Mouse (Mus musculus) neural tube, embryonic 12.5 days (tissue): ENCODE results near the gene D630023F18Rik. TPM values are rescaled to one million over a fixed set of nuclear protein-coding genes. Genes with fewer than 3 reads are reported as not detected.

ENCODE experiments used
- ATAC-seq: fragments of 200-750 bp; cut with Nextera tagmentation; 2 replicates; pipeline ENCODE4 v1.8.0; 2017; ENCODE audit warnings: low read depth, mild to moderate bottlenecking, moderate TSS enrichment, moderate library complexity; ENCODE audit not compliant: low FRiP score
- H3K27ac ChIP-seq: fragments of 300-500 bp; sonication (generic); 2 replicates; pipeline ENCODE4 v1.5.1; 2016
- H3K27me3 ChIP-seq: fragments of 300-500 bp; sonication (generic); replicated peaks from 2 replicates; pipeline ENCODE4 v1.6.1; 2016; ENCODE audit warnings: mild to moderate bottlenecking
- H3K36me3 ChIP-seq: fragments of 300-500 bp; sonication (generic); 2 replicates; pipeline ENCODE4 v1.6.1; 2016; ENCODE audit warnings: mild to moderate bottlenecking
- H3K4me1 ChIP-seq: fragments of 300-500 bp; sonication (generic); 2 replicates; pipeline ENCODE4 v1.6.1; 2016
- H3K4me2 ChIP-seq: fragments of 300-500 bp; sonication (generic); replicated peaks from 2 replicates; pipeline ENCODE4 v1.6.1; 2016; ENCODE audit warnings: mild to moderate bottlenecking
- H3K4me3 ChIP-seq: fragments of 300-500 bp; sonication (generic); 2 replicates; pipeline ENCODE4 v1.5.1; 2016
- H3K9ac ChIP-seq: fragments of 300-500 bp; sonication (generic); 2 replicates; pipeline ENCODE4 v1.6.1; 2016; ENCODE audit warnings: mild to moderate bottlenecking
- H3K9me3 ChIP-seq: fragments of 300-500 bp; sonication (generic); 2 replicates; pipeline ENCODE4 v1.6.1; 2016; ENCODE audit warnings: mild to moderate bottlenecking
- WGBS: fragments of 180-500 bp; shearing (Covaris S2); methylation state at CpG from one replicate; pipeline ENCODE4 v1.1.7; 2016; 5-methylcytosine and 5-hydroxymethylcytosine counted together
- polyA plus RNA-seq: library from polyadenylated mRNA; unstranded; fragments of >200 nt; fragmentation: Nextera tagmentation; extraction: Ambion mirVana; gene quantifications from 2 replicates; pipeline ENCODE4 v1.2.1, GENCODE M21; 2016

The D630023F18Rik gene
- polyA plus RNA-seq = 0.19 TPM in 1 of 2 replicates, not detected in the other

DNA sequence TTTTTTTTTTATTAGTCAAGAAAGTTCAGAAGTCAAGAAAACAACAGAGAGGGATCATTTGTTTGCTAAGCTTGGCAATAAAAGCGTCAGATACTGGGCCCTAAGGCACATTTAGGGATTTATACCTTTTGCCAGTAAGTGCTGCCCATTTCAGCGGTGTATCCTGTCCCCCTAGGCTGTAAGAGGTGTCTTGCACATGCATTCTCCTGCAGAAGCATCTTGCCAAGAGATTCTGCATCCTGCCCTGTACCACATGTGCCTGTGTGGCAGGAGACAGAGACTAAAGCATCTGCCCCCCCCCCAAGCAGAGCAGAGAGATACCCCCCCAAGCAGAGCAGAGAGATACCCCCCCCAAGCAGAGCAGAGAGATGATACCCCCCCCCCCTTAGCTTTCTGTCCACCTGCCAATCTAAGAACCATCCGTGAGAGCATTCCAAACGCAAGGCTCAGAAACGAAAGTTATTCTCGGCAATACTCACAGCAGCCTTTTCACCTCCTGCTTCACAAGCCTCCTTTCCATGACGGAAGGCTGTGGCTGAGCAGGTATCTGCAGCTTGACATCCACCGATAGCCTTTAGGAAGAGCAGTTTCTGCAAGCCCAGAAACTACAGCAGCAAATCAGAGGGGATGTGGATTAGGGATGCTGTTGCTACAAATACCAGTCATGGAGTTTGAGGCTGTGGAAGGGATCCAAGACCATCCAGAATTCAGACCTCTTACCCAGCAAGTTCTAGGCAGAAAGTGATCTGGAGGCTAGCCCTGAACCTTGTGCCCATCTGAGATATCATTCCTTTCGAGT, at the start of gene D630023F18Rik:
TSS of gene D630023F18Rik (minus strand) at position 641 of the 799 bp plus-strand sequence.
- no peak within 1 kb of the TSS for H3K4me3 ChIP-seq
- no peak for ATAC-seq

DNA sequence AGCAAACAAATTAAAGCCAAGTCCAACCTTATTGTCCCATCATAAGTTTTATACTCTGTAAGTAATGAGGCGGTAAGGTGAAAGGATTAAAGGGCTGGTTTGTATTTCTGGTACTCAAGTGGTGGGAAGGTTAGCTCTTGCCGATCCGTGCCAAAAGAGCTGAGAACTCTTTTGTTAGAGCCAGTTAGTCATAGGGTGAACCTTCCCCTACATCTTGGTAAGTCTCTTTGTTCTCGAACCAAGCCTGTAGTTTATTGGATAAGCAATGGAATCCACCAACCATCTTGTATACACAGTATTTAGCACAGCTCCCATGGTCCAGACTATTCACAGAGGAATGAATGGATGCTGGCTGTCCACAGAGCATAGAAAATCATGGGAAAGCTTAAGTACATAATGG, 48.6 kb upstream of the D630023F18Rik start:
- WGBS = 87% methylated on average over 4 of the region's 4 CpGs
- H3K4me2 ChIP-seq = no peak overlapping the region
- H3K36me3 ChIP-seq = peaks cover 70% of the 10 kb centered on the region
- H3K4me1 ChIP-seq = peaks cover 5% of the 10 kb centered on the region; the same call in 1 of the 2 replicates
- no peak overlapping the region for H3K9ac ChIP-seq
- no peak overlapping the region for H3K4me3 ChIP-seq
- H3K27me3 ChIP-seq = no peaks in the 10 kb centered on the region
- H3K9me3 ChIP-seq = no peaks in the 10 kb centered on the region
- ATAC-seq = no peak
- no peak overlapping the region for H3K27ac ChIP-seq

More for the DNA sequence above, at the start of gene D630023F18Rik:
- H3K9ac ChIP-seq = no peak within 1 kb of the TSS
- 24% methylated on average over 9 of the region's 9 CpGs for WGBS
- no peaks in the 10 kb centered on the region for H3K36me3 ChIP-seq
- peak within 1 kb of the TSS; percentile 51 for H3K4me2 ChIP-seq
- no peaks in the 10 kb centered on the region for H3K4me1 ChIP-seq
- H3K27me3 ChIP-seq = no peaks in the 10 kb centered on the region
- no peaks in the 10 kb centered on the region for H3K9me3 ChIP-seq
- H3K27ac ChIP-seq = no peak within 1 kb of the TSS

DNA sequence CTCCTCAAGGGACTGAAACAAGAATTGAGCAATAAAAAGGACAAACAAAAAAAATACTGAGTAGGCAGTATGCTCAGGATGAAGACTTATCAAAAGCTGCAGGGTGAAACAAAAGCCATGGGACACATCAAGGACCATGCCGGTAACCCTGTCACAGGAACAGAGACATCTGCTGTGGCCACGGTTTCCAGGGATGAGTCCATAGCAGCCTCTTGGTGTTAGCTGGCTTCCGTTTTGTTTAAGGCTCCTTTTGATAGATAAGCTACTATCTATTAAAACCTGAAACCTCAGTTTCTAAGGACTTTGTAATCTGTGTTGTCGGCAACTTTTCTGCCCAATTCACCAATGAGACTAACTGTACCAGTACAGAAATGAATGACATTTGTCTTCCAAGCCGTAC, 46.9 kb upstream of the D630023F18Rik start:
- Histone ChIP-seq H3K27me3 (no peaks in the 10 kb centered on the region), H3K4me3 (no peak overlapping the region), H3K36me3 (peaks cover 85% of the 10 kb centered on the region), H3K4me1 (no peaks in the 10 kb centered on the region), H3K4me2 (no peak overlapping the region), H3K27ac (no peak overlapping the region), H3K9ac (no peak overlapping the region), H3K9me3 (no peaks in the 10 kb centered on the region)
- WGBS = 91% methylated on average over 5 of the region's 5 CpGs
- no peak for ATAC-seq

DNA sequence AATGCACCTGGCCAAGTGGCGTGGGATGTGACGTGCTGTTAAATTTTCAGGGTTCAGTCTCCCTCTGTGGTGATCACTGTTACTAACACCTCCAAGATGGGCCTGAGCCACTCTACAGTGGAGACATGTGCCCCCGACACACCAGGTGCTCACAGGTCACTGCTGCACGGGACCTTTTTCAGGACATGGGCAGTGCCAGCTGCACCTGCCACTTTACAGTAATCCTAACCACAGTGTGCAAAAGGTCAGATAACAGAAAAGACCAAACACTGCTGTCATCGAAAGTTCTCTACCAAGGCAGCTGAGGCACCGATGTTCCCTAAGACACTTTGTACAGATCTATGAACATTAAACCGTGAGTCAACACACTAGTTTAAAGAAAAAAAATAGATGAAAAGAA, 46.5 kb upstream of the D630023F18Rik start:
- no peak overlapping the region for H3K4me3 ChIP-seq
- no peak overlapping the region for H3K4me2 ChIP-seq
- no peaks in the 10 kb centered on the region for H3K4me1 ChIP-seq
- no peak for ATAC-seq
- no peaks in the 10 kb centered on the region for H3K9me3 ChIP-seq
- H3K9ac ChIP-seq = no peak overlapping the region
- H3K27ac ChIP-seq = no peak overlapping the region
- no peaks in the 10 kb centered on the region for H3K27me3 ChIP-seq
- WGBS = 95% methylated on average over 7 of the region's 7 CpGs
- peaks cover 86% of the 10 kb centered on the region for H3K36me3 ChIP-seq

DNA sequence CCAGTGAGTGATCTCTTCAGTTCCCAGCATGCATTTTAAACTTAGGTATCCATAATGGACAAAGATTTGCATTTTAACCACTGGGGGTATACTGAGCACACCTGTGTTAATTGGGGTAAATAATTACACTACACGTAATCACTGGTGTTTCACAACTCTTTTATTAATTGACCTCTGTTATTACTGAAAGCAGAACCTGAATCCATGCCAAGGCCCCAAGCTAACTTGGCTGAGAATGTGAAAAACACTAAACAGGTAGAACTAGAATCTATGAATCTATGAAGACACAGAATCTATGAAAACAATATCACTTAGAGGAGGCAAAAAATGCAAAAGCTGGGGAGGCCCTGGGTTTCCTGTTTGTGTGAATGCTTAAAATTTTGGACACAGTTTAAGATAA, 44.5 kb upstream of the D630023F18Rik start:
- no peaks in the 10 kb centered on the region for H3K4me1 ChIP-seq
- WGBS = 91% methylated on average over 1 of the region's 1 CpGs
- H3K4me2 ChIP-seq = no peak overlapping the region
- ATAC-seq = no peak
- no peak overlapping the region for H3K9ac ChIP-seq
- no peaks in the 10 kb centered on the region for H3K27me3 ChIP-seq
- H3K9me3 ChIP-seq = no peaks in the 10 kb centered on the region
- no peak overlapping the region for H3K4me3 ChIP-seq
- H3K27ac ChIP-seq = no peak overlapping the region
- peaks cover 91% of the 10 kb centered on the region for H3K36me3 ChIP-seq

DNA sequence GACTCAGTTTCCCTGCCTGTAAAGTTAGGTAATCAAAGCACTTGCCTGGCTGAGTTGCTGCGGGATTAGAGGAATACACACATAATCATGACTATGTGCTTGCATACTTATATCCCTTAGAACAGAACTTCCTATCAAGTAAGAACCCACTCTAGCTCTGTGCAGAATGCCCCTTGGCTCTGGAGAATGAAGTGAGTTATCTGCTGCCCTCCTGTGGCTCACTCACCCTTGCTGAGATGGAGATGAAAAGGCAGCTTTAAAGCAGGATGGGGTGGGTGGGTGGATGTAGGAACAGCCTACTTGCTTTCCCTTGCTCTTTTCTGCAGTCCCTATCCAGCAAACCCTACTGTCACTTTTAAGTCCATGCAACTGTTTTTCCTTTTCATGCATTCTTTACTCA, 39.2 kb upstream of the D630023F18Rik start:
- Histone ChIP-seq H3K9me3 (no peaks in the 10 kb centered on the region), H3K36me3 (peaks cover 88% of the 10 kb centered on the region), H3K9ac (no peak overlapping the region), H3K27ac (no peak overlapping the region), H3K4me1 (no peaks in the 10 kb centered on the region), H3K4me3 (no peak overlapping the region), H3K4me2 (no peak overlapping the region), H3K27me3 (no peaks in the 10 kb centered on the region)
- WGBS = 94% methylated on average over 1 of the region's 1 CpGs
- ATAC-seq = no peak

DNA sequence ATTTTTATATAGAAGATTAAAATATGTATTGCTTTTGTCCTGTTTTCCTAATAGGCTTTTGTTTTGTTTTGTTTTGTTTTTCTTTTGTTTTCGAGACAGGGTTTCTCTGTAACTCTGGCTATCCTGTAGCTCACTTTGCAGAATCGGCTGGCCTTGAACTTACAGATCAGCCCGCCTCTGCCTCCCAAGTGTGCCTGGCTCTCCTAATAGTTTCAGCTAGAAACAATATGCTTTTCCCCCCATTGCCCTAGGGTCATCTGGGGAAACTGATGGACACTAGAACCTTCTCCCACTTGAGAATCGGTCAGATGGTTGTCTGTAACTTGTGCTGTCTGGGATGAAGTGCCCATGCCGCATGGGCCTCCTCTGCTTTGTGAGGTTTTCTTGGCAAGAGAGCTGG, 33.1 kb upstream of the D630023F18Rik start:
- no peaks in the 10 kb centered on the region for H3K9me3 ChIP-seq
- ATAC-seq = no peak
- no peaks in the 10 kb centered on the region for H3K27me3 ChIP-seq
- H3K36me3 ChIP-seq = peaks cover 39% of the 10 kb centered on the region
- H3K4me3 ChIP-seq = no peak overlapping the region
- no peaks in the 10 kb centered on the region for H3K4me1 ChIP-seq
- no peak overlapping the region for H3K27ac ChIP-seq
- H3K4me2 ChIP-seq = no peak overlapping the region
- 98% methylated on average over 5 of the region's 5 CpGs for WGBS
- no peak overlapping the region for H3K9ac ChIP-seq

DNA sequence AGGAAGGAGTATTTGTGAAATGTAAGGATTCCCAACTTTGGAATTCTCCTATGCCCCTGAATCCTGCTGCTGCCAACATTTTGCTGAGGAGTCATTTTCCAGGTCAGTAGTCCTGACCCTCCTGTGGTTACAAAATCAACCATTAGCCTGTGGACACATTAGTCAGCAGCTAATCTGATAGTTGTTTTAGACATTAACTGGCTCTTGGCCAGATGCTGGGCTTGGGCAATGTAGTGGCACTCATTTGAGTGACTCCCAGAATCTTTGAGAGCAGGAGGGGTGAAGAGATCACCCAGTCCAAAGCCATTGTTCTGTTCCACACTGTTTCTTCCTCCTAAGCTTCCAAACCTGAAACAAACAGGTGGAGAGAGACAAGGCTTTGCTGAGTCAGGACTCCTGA, 31.8 kb upstream of the D630023F18Rik start:
- no peaks in the 10 kb centered on the region for H3K27me3 ChIP-seq
- peaks cover 27% of the 10 kb centered on the region for H3K36me3 ChIP-seq
- no peak overlapping the region for H3K9ac ChIP-seq
- H3K4me1 ChIP-seq = no peaks in the 10 kb centered on the region
- ATAC-seq = no peak
- no peak overlapping the region for H3K27ac ChIP-seq
- no peak overlapping the region for H3K4me2 ChIP-seq
- no peak overlapping the region for H3K4me3 ChIP-seq
- H3K9me3 ChIP-seq = no peaks in the 10 kb centered on the region

DNA sequence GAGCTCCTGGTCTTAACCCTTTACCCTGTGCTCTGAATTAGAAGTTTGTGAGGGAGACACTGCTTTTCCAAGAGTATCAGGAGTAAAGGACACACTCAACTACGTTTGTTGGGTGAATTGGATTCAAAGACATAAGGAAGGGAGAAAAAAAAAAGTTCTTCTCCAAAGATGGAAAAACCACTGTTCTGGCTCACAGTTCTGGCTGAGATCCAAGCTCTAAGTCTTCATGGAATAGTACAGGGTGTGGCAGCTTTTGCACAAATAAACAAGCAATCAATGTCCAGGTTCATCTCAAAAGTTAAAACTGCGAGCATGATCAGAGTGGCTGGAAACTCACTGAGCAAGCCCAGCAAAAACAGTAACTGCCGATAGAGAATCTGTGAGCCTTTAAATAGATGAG, 25.0 kb upstream of the D630023F18Rik start:
- H3K4me1 ChIP-seq = no peaks in the 10 kb centered on the region
- no peaks in the 10 kb centered on the region for H3K27me3 ChIP-seq
- 82% methylated on average over 3 of the region's 3 CpGs for WGBS
- no peaks in the 10 kb centered on the region for H3K36me3 ChIP-seq
- H3K9ac ChIP-seq = no peak overlapping the region
- no peak for ATAC-seq
- H3K9me3 ChIP-seq = no peaks in the 10 kb centered on the region
- H3K4me2 ChIP-seq = no peak overlapping the region
- no peak overlapping the region for H3K27ac ChIP-seq
- no peak overlapping the region for H3K4me3 ChIP-seq

DNA sequence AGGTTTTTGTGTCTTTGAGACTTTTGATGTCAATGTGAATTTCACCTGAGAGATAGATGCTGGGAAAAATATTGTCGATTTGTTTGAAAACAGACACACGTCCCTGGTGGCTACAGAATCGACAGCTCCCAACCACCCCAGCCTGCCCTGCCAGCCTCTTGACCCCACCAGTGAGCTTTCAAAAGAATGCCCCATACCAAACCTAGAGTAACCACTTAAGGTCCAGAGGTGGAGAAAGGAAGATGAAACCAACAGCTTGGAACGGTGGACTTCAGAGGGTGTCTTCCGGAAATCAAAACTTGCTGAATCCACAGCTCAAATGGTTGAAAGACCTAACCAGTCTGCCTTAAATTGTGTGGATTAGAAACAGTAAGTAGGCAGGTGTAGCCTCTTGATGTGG, 24.3 kb upstream of the D630023F18Rik start:
- no peaks in the 10 kb centered on the region for H3K27me3 ChIP-seq
- WGBS = 92% methylated on average over 5 of the region's 5 CpGs
- H3K9ac ChIP-seq = no peak overlapping the region
- no peaks in the 10 kb centered on the region for H3K9me3 ChIP-seq
- H3K4me3 ChIP-seq = no peak overlapping the region
- no peaks in the 10 kb centered on the region for H3K36me3 ChIP-seq
- H3K4me2 ChIP-seq = no peak overlapping the region
- no peaks in the 10 kb centered on the region for H3K4me1 ChIP-seq
- ATAC-seq = no peak
- H3K27ac ChIP-seq = no peak overlapping the region

DNA sequence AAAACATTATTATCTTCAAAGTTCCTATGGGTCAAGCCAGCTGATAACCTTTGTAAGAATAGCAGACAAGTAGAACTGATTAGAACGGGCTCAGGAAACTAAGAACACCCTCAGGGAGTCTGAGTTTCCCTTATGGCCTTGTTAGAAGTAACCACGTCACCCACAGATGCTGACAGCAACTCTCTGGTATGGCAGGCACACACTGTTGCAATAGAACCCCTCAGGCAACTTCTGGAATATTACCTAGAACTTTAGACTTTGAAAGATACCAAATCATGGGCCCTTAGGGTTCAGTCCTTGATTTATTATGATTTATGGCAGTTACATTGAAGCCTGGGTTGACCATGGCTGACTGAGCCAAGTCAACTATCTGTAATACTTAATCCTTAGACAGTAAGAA, 23.6 kb upstream of the D630023F18Rik start:
- Histone ChIP-seq H3K4me1 (no peaks in the 10 kb centered on the region), H3K9me3 (no peaks in the 10 kb centered on the region)
- WGBS = 78% methylated on average over 2 of the region's 2 CpGs

DNA sequence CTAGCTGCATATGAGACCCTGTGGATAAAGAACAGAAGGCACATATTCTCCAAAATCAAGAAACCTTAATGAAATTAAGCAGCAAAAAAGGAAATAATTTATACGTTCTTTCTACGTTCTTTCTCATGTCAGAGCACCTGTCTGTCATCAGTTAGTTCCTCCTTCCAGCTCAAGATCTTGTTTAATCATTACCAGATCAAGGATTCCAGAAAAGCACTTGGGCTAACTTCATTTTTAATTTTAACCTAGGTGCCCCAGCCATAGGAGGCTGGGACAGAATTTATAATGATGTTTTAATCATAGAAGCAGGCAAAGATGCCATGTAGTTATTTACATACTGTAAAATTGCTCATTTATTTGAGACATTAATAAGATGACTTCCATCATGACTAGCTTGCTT, 21.8 kb upstream of the D630023F18Rik start:
- no peak for ATAC-seq
- Histone ChIP-seq H3K4me1 (no peaks in the 10 kb centered on the region), H3K4me3 (no peak overlapping the region), H3K27ac (no peak overlapping the region), H3K36me3 (no peaks in the 10 kb centered on the region), H3K4me2 (no peak overlapping the region), H3K9ac (no peak overlapping the region), H3K9me3 (no peaks in the 10 kb centered on the region), H3K27me3 (no peaks in the 10 kb centered on the region)
- 90% methylated on average over 2 of the region's 2 CpGs for WGBS

More for the DNA sequence above, 23.6 kb upstream of the D630023F18Rik start:
- no peak overlapping the region for H3K4me3 ChIP-seq
- H3K27ac ChIP-seq = no peak overlapping the region
- no peak overlapping the region for H3K4me2 ChIP-seq
- no peak overlapping the region for H3K9ac ChIP-seq
- no peaks in the 10 kb centered on the region for H3K27me3 ChIP-seq
- ATAC-seq = no peak
- no peaks in the 10 kb centered on the region for H3K36me3 ChIP-seq

DNA sequence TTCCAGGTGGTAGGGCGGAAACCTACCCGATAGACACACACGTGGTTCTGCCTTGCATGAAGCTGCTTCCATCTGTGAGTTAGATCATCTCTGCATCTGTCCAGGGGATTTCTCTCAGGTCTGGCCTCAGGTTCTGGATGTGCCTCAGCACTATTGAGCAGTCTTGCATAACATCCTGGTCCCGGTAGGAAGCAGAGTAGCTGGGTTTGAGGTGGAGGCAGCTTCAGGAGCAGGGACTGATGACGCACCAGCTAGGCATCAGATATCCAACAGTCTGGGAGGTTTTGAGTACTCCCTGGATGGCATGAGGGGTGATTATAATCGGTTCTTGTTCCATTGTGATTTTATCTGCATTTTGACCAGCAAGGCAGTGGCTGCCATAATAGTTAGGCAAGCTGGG, 14.5 kb upstream of the D630023F18Rik start:
- Histone ChIP-seq H3K4me3 (no peak overlapping the region), H3K36me3 (no peaks in the 10 kb centered on the region), H3K9ac (no peak overlapping the region), H3K27me3 (no peaks in the 10 kb centered on the region), H3K4me1 (no peaks in the 10 kb centered on the region), H3K27ac (no peak overlapping the region), H3K9me3 (no peaks in the 10 kb centered on the region), H3K4me2 (no peak overlapping the region)
- no peak for ATAC-seq
- WGBS = 80% methylated on average over 6 of the region's 6 CpGs
